Mouse (Mus musculus): ENCODE data around the gene Slc7a15. TPM values are rescaled to one million over a fixed set of nuclear protein-coding genes. Genes with fewer than 3 reads are reported as not detected.
"Not testable (repeated sequence)": the region's sequence is repeated elsewhere in the genome, so short reads cannot be mapped to it uniquely, and the experiment has no call there.

Slc7a15 gene
- polyA plus RNA-seq (2011; ENCODE audit: insufficient read depth, insufficient read length, low read depth, missing spikeins): not detected in 2 replicates

GRCm38 (mm10) chr12:8598966-8599365, at the start of gene Slc7a15:
Gene Slc7a15 (minus strand): TSS chr12:8599066.
- H3K27ac ChIP-seq (ENCODE audit: insufficient read depth, low read length): not testable (repeated sequence)

GRCm38 (mm10) chr12:8648211-8648610, 49.3 kb upstream of the Slc7a15 start:
- H3K27me3 ChIP-seq (ENCODE audit: control insufficient read depth, insufficient read depth, low read length, poor library complexity, severe bottlenecking); H3K27ac ChIP-seq (ENCODE audit: insufficient read depth, low read length); H3K9me3 ChIP-seq (replicated peaks; ENCODE audit: control insufficient read depth, insufficient read depth, low read length, poor library complexity, severe bottlenecking); H3K36me3 ChIP-seq (ENCODE audit: control insufficient read depth, insufficient read depth, low read length, poor library complexity, severe bottlenecking); H3K4me1 ChIP-seq (ENCODE audit: control insufficient read depth, insufficient read depth, low read length); H3K9ac ChIP-seq (ENCODE audit: low read depth, poor library complexity, severe bottlenecking); H3K4me3 ChIP-seq (ENCODE audit: low read depth, low read length): not testable (repeated sequence)

More at GRCm38 (mm10) chr12:8598966-8599365, at the start of gene Slc7a15:
- H3K9ac ChIP-seq (ENCODE audit: low read depth, poor library complexity, severe bottlenecking); H3K36me3 ChIP-seq (ENCODE audit: control insufficient read depth, insufficient read depth, low read length, poor library complexity, severe bottlenecking); H3K27me3 ChIP-seq (ENCODE audit: control insufficient read depth, insufficient read depth, low read length, poor library complexity, severe bottlenecking); H3K4me1 ChIP-seq (ENCODE audit: control insufficient read depth, insufficient read depth, low read length); H3K4me3 ChIP-seq (ENCODE audit: low read depth, low read length): not testable (repeated sequence)
- peaks cover 11% of the 10 kb centered on the region for H3K9me3 ChIP-seq (replicated peaks; ENCODE audit: control insufficient read depth, insufficient read depth, low read length, poor library complexity, severe bottlenecking)

GRCm38 (mm10) chr12:8641425-8641735, 42.5 kb upstream of the Slc7a15 start:
- H3K9ac ChIP-seq (ENCODE audit: low read depth, poor library complexity, severe bottlenecking): peak overlapping the region; percentile 92
- no peaks in the 10 kb centered on the region for H3K36me3 ChIP-seq (ENCODE audit: control insufficient read depth, insufficient read depth, low read length, poor library complexity, severe bottlenecking)
- H3K9me3 ChIP-seq (replicated peaks; ENCODE audit: control insufficient read depth, insufficient read depth, low read length, poor library complexity, severe bottlenecking): no peaks in the 10 kb centered on the region
- TF ChIP-seq CTCF (IDR thresholded peaks at IDR 0.05; ENCODE audit: low read depth, low read length) (no peak), EP300 (IDR thresholded peaks at IDR 0.05; ENCODE audit: insufficient read depth, low read depth, low read length) (no peak), POLR2A (IDR thresholded peaks at IDR 0.05; ENCODE audit: insufficient read depth, low read length) (no peak)
- H3K27ac ChIP-seq (ENCODE audit: insufficient read depth, low read length): no peak overlapping the region
- H3K27me3 ChIP-seq (ENCODE audit: control insufficient read depth, insufficient read depth, low read length, poor library complexity, severe bottlenecking): no peaks in the 10 kb centered on the region
- no peaks in the 10 kb centered on the region for H3K4me1 ChIP-seq (ENCODE audit: control insufficient read depth, insufficient read depth, low read length)
- H3K4me3 ChIP-seq (ENCODE audit: low read depth, low read length): peak overlapping the region; percentile 82

GRCm38 (mm10) chr12:8640711-8641424, 42.0 kb upstream of the Slc7a15 start:
- H3K4me1 ChIP-seq (ENCODE audit: control insufficient read depth, insufficient read depth, low read length): no peaks in the 10 kb centered on the region
- H3K9me3 ChIP-seq (replicated peaks; ENCODE audit: control insufficient read depth, insufficient read depth, low read length, poor library complexity, severe bottlenecking): no peaks in the 10 kb centered on the region
- peak overlapping the region; percentile 89 for H3K4me3 ChIP-seq (ENCODE audit: low read depth, low read length)
- H3K27me3 ChIP-seq (ENCODE audit: control insufficient read depth, insufficient read depth, low read length, poor library complexity, severe bottlenecking): no peaks in the 10 kb centered on the region
- peak overlapping the region; percentile 92 for H3K9ac ChIP-seq (ENCODE audit: low read depth, poor library complexity, severe bottlenecking)
- peak overlapping the region; percentile 66; the same call in 1 of the 2 replicates for H3K27ac ChIP-seq (ENCODE audit: insufficient read depth, low read length)
- TF ChIP-seq CTCF (IDR thresholded peaks at IDR 0.05; ENCODE audit: low read depth, low read length): no peak
- no peak for TF ChIP-seq EP300 (IDR thresholded peaks at IDR 0.05; ENCODE audit: insufficient read depth, low read depth, low read length)
- TF ChIP-seq POLR2A (IDR thresholded peaks at IDR 0.05; ENCODE audit: insufficient read depth, low read length): no peak
- no peaks in the 10 kb centered on the region for H3K36me3 ChIP-seq (ENCODE audit: control insufficient read depth, insufficient read depth, low read length, poor library complexity, severe bottlenecking)

- H3K36me3 ChIP-seq (ENCODE audit: control insufficient read depth, insufficient read depth, low read length, poor library complexity, severe bottlenecking); H3K27me3 ChIP-seq (ENCODE audit: control insufficient read depth, insufficient read depth, low read length, poor library complexity, severe bottlenecking); H3K27ac ChIP-seq (ENCODE audit: insufficient read depth, low read length); H3K9me3 ChIP-seq (replicated peaks; ENCODE audit: control insufficient read depth, insufficient read depth, low read length, poor library complexity, severe bottlenecking); H3K4me1 ChIP-seq (ENCODE audit: control insufficient read depth, insufficient read depth, low read length); H3K9ac ChIP-seq (ENCODE audit: low read depth, poor library complexity, severe bottlenecking): not testable (repeated sequence)
- H3K4me3 ChIP-seq (ENCODE audit: low read depth, low read length): peak overlapping the region; percentile 43
Observed at GRCm38 (mm10) chr12:8640186-8640585, 41.3 kb upstream of the Slc7a15 start.

- not testable (repeated sequence) for H3K4me3 ChIP-seq (ENCODE audit: low read depth, low read length); H3K9me3 ChIP-seq (replicated peaks; ENCODE audit: control insufficient read depth, insufficient read depth, low read length, poor library complexity, severe bottlenecking); H3K27ac ChIP-seq (ENCODE audit: insufficient read depth, low read length); H3K36me3 ChIP-seq (ENCODE audit: control insufficient read depth, insufficient read depth, low read length, poor library complexity, severe bottlenecking); H3K4me1 ChIP-seq (ENCODE audit: control insufficient read depth, insufficient read depth, low read length); H3K27me3 ChIP-seq (ENCODE audit: control insufficient read depth, insufficient read depth, low read length, poor library complexity, severe bottlenecking); H3K9ac ChIP-seq (ENCODE audit: low read depth, poor library complexity, severe bottlenecking)
- peak; percentile 72 for TF ChIP-seq CTCF (IDR thresholded peaks at IDR 0.05; ENCODE audit: low read depth, low read length)
Observed at GRCm38 (mm10) chr12:8638411-8639087, 39.7 kb upstream of the Slc7a15 start.
